Mouse (Mus musculus) adrenal gland, postnatal 36 days (tissue): ENCODE measurements around the gene Gm44502. TPM values are rescaled to one million over a fixed set of nuclear protein-coding genes. Genes with fewer than 3 reads are reported as not detected.

Experiments used
- DNase-seq, 2 experiments: peaks; one replicate each; pipeline ENCODE4 v3.0.0; 2021; ENCODE audit warnings: mixed read lengths in 1 of 2
- long read RNA-seq, 2 experiments: library from polyadenylated mRNA; stranded (forward); transcript quantifications; one replicate each; pipeline ENCODE4 v2.0.0; 2021; ENCODE audit warnings: borderline sequencing depth in 2 of 2
- total RNA-seq, 2 experiments: library from RNA; stranded (reverse); gene quantifications; 2 replicates each; pipeline ENCODE4 v1.2.3; 2021

Gene Gm44502
- 1 to 10 TPM in 1 of 2 experiments, not detected in 1; 1.4 TPM for total RNA-seq
- long read RNA-seq, experiment 1, result 0 reads
- long read RNA-seq, experiment 2, result 0 reads

DNA sequence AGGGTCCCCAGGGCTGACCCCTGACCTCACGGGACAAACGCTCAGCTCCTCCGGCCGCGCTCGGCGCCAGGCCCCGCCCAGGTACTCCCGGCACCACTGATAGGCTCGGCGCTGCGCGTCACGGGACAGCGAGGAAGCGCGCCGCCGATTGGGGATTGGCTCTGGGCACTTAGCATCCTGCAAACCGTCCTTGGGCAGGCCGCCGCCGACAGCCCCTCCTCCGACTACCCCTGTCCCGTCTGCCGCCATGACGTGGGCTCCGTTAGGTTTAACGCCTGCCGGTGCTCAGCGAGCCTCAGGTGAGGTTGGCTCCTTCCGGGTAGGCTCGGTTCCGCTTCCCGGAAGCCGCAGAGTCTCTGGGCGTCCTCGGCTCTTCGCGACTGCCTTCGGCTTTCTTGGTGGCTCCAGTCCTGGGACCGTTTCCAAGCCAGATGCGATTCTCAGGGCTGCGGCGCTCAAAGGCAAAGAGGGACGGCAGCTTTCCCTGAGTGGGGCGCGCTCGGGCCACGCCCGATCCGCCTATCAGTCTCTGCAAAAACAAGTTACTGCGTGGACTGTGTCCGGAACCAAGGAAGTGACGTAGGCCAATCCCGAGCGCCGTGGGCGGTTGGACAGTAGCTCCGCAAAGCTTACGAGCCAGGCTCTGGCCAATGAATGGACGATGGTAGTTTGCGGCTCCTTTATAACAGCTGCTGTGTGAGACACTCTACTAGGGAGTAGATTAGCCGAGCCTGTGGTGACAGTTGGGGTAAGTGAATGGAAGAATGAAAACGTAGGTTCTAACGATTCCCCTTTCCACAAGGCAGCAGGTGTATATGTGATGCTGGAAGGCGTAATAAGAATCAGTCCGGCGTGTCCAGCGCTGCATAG is at the start of gene Gm44502, which contains the start of the genes C730034F03Rik and Chkb:
Gene Gm44502 (minus strand): TSS at position 345 of the 870 bp plus-strand sequence.
Gene C730034F03Rik (plus strand): TSS at position 238 of the 870 bp plus-strand sequence.
Gene Chkb (minus strand): TSS at position 557 of the 870 bp plus-strand sequence.
- DNase-seq, result peak; percentile 94 to 97

DNA sequence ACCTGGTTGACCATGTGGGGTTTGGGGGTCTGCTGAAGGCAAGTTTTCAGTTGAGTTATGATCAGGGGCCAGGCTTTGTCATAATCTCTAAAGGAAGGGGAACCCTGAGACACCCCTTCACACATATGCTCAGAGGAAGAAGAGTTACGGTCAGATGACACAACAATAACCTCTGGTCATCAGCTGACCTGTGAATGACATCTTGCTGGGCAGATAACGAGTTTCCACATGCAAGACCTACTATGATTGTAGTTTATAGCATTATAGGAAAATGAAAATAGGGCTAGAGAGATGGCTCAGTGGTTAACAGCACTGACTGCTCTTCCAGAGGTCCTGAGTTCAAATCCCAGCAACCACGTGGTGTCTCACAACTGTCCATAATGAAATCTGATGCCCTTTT is 49.1 kb upstream of the Gm44502 start:
- DNase-seq, result no peak

DNA sequence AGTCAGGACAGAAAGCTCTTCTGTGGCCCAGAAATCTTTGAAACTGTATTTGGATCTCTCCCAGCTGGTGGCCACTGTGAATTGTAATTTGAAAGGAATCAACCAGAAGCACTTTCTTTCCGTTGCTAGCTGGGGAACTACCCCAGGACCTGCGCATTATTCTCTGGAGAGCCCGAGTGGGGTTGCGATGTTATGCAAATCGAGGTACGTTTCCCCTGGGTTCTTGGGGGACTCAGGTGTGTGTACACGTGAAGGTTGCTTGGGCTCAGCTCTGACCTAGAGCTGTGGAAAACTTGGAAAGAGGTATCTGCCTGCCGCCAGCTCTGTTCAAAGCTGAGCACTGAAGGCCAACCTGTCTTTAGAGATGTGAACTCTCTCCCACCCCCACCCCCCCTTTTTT is 48.3 kb upstream of the Gm44502 start:
- no peak for DNase-seq

- peak; percentile 48 to 70 for DNase-seq
Measured at GRCm38 (mm10) chr15:89477091-89477491, 47.6 kb upstream of the Gm44502 start, which contains the start of gene Arsa. Arsa (minus strand) TSS chr15:89477425.

DNA sequence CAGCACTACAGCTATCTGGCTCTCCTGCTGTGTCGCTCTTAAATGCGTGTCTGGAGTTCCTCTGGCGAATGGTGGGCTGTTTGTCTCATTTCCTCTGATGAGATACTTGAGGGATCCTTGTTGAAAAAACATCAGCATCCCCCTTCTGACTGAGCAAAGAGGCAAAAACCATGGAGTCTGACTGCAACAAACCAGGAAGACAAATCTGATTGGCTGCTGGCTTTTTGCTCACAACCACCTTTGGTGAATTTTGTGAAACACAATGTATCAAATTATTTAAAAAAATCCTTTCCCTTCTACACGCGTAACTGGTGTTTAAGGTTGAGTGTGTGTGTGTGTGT is 46.9 kb upstream of the Gm44502 start:
- DNase-seq, result no peak

DNA sequence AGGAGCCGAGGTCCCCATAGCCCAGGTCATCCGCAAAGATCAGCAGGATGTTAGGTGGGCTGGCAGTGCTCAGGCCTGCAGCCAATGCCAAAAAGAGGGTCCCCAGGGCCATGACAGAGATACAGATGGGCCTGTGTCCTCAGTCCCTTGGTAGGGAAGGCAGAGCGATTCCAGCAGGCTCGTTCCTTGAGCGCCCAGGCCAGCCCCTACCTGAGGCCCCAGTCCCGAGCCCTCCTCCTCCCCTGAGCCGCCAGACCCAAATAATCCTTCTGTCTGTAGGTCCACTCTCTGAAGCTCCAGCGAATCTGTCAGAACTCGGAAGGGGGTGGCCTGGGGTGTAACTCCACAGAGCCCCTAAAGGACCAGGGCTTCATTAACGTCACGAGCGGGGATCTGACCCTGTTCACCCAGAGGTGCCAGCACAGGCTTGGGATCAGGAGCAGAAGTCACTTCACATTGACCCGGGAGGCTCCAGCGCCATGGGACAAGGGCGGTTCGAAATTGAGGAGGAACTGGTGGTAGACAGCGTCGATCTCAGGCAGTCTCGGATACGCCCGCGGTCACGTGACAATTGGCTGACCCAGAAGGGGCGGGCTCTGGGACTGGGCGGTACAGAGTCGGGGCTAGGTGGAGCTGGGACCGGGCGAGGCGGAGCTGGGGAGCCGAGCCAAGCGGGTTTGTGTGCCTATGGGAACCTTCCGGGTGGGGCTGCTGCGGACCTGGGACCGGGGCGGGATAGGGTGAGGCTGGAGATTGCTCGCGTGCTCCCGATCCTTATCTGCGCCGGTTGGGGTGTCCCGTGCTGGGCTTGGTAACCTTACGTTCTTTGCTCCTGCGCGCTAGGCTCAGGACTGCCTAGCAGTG is 46.3 kb upstream of the Gm44502 start:
- DNase-seq, result peak; percentile 96 to 98

- DNase-seq, result no peak
Measured at GRCm38 (mm10) chr15:89475293-89475600, 45.8 kb upstream of the Gm44502 start.

- no peak for DNase-seq
Measured at GRCm38 (mm10) chr15:89474596-89475292, 45.2 kb upstream of the Gm44502 start.

- no peak for DNase-seq
Measured at GRCm38 (mm10) chr15:89473921-89474320, 44.4 kb upstream of the Gm44502 start.

- DNase-seq, result no peak
Measured at GRCm38 (mm10) chr15:89473370-89473769, 43.9 kb upstream of the Gm44502 start.

DNA sequence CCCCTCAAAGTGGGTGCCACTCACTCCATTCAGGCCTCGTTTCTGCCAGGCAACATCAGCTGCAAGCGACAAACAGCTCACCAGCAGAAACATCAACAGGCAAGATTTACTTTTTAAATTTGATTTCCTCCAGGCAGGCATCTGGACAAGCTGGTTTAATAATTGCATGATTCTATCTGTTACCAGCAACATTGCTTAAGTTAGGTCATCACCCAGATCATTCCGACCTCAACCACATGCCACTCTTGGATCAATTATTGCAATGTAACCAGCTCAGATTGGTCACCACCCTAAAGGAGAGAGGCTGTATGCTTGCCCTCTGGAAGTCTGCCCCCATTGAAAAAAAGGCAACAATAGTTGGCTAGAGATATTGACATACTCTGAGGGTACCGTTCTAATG is 42.0 kb upstream of the Gm44502 start:
- DNase-seq, result no peak

DNA sequence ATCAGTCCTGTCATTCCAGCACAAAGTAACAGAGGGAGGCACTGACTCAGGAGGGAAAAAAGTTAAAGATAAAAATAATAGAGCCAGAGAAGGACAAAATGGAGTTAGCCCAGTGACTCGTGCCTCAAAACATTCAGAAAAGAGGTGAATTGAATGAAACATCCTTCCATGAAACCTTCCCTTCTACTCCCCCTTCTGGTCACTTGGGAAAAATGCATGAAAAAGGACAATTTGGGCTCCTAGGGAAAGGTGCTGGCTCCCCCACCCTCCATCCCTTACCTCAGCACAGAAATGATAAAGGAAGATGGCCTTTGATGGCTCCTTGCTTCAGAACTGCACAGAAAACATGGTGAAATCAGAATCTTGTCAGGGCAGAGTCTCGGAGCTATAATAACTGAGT is 39.1 kb upstream of the Gm44502 start:
- DNase-seq, result no peak

GRCm38 (mm10) chr15:89465052-89465451 is 35.6 kb upstream of the Gm44502 start:
- DNase-seq, result no peak

GRCm38 (mm10) chr15:89463334-89464235 is 34.1 kb upstream of the Gm44502 start:
- peak; percentile 20 to 42 for DNase-seq

DNA sequence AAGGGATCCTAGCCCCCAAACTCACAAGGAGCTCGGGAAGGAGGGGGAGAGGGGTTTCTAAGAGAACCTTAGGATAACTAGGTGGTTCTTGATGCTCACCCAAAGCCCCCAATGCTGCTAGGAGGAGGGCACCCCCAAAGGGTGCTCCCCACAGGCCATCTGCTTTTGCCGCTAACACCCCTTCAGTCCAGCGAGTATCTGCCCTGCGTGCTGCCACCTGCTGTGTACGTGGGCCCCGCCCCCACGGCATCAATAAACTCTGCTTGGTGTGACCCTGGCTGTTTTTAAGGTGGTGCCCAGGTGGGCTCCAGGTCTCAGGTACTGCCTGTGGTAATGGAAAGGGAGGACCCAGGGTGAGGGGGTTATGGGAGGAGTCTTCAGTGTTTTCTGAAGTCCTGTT is 32.7 kb upstream of the Gm44502 start:
- DNase-seq, result no peak

GRCm38 (mm10) chr15:89461321-89461720 is 31.8 kb upstream of the Gm44502 start:
- no peak for DNase-seq

DNA sequence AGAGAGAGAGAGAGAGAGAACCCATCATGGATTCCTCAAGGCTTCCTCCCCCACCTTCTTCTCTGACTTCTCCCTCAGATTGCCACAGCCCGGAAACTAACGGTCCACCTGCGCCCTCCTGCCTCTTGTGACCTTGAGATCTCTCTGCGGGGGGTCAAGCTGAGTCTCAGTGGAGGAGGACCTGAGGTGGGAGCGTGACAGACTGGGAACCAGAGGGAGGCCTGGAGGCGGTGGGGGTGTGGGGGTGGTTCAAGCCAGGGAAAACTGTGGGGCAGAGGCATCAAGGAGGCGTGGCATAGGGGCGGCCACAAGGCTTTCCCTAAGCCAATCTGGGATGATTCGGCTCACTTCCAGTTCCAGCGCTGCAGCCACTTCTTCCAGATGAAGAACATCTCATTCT is 30.8 kb upstream of the Gm44502 start:
- DNase-seq, result no peak

GRCm38 (mm10) chr15:89459821-89460220 is 30.3 kb upstream of the Gm44502 start:
- DNase-seq, result no peak

DNA sequence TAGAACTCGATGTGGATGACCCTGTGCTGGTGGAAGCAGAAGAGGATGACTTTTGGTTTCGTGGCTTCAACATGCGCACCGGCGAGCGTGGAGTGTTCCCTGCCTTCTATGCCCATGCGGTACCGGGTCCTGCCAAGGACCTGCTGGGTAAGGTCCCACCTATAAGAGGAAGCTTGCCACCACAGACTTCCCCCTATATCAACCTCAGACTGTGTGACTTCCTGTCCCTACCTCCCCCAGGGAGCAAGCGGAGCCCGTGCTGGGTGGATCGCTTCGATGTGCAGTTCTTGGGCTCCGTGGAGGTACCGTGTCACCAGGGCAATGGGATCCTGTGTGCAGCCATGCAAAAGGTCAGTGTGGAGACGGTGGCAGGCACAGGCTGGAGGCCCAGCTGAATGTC is 29.4 kb upstream of the Gm44502 start:
- DNase-seq, result no peak

GRCm38 (mm10) chr15:89455642-89456041 is 26.1 kb upstream of the Gm44502 start:
- no peak for DNase-seq

- no peak for DNase-seq
Measured at GRCm38 (mm10) chr15:89454857-89455256, 25.4 kb upstream of the Gm44502 start.
